Mouse (Mus musculus): ENCODE data around the gene Pdia3.
A peak's percentile ranks its signal among the peaks of the same experiment; 100 is the strongest.
"Not testable (repeated sequence)": the region's sequence is repeated elsewhere in the genome, so short reads cannot be mapped to it uniquely, and the experiment has no call there.

The Pdia3 gene

GRCm38 (mm10) chr2:121413387-121414042 lies at the start of gene Pdia3, which contains the start of gene Catsper2:
Gene Pdia3 (plus strand): TSS chr2:121413775.
Gene Catsper2 (minus strand): TSS chr2:121413792.
- DNase-seq (ENCODE audit: low read depth, low spot score) = peak; percentile 92

GRCm38 (mm10) chr2:121368831-121369230 lies 44.7 kb upstream of the Pdia3 start:
- no peak for DNase-seq (ENCODE audit: low read depth, low spot score)

- DNase-seq (ENCODE audit: low read depth, low spot score) = no peak
Measured at GRCm38 (mm10) chr2:121370921-121371320, 42.7 kb upstream of the Pdia3 start.

- DNase-seq (ENCODE audit: low read depth, low spot score) = no peak
Measured at GRCm38 (mm10) chr2:121372266-121372665, 41.3 kb upstream of the Pdia3 start.

GRCm38 (mm10) chr2:121374766-121375165 lies 38.8 kb upstream of the Pdia3 start:
- DNase-seq (ENCODE audit: low read depth, low spot score) = no peak

GRCm38 (mm10) chr2:121386961-121387575 lies 26.5 kb upstream of the Pdia3 start, which contains the start of gene Strc:
Gene Strc (minus strand): TSS chr2:121387168.
- not testable (repeated sequence) for DNase-seq (ENCODE audit: low read depth, low spot score)

GRCm38 (mm10) chr2:121396624-121397023 lies 17.0 kb upstream of the Pdia3 start:
- DNase-seq (ENCODE audit: low read depth, low spot score) = peak; percentile 51

GRCm38 (mm10) chr2:121403296-121403695 lies 10.3 kb upstream of the Pdia3 start:
- no peak for DNase-seq (ENCODE audit: low read depth, low spot score)

GRCm38 (mm10) chr2:121408160-121408559 lies 5.4 kb upstream of the Pdia3 start:
- no peak for DNase-seq (ENCODE audit: low read depth, low spot score)

GRCm38 (mm10) chr2:121412843-121413386 lies 660 bp upstream of the Pdia3 start:
- DNase-seq (ENCODE audit: low read depth, low spot score) = peak; percentile 12

GRCm38 (mm10) chr2:121414139-121414685 lies 637 bp downstream of the Pdia3 start:
- DNase-seq (ENCODE audit: low read depth, low spot score) = no peak

GRCm38 (mm10) chr2:121415103-121415502 lies 1.5 kb downstream of the Pdia3 start:
- DNase-seq (ENCODE audit: low read depth, low spot score) = no peak

GRCm38 (mm10) chr2:121415591-121415990 lies 2.0 kb downstream of the Pdia3 start:
- DNase-seq (ENCODE audit: low read depth, low spot score) = no peak

- DNase-seq (ENCODE audit: low read depth, low spot score) = no peak
Measured at GRCm38 (mm10) chr2:121416356-121416755, 2.8 kb downstream of the Pdia3 start.

- no peak for DNase-seq (ENCODE audit: low read depth, low spot score)
Measured at GRCm38 (mm10) chr2:121418476-121418875, 4.9 kb downstream of the Pdia3 start.

GRCm38 (mm10) chr2:121423166-121423565 lies 9.6 kb downstream of the Pdia3 start:
- DNase-seq (ENCODE audit: low read depth, low spot score) = no peak

- no peak for DNase-seq (ENCODE audit: low read depth, low spot score)
Measured at GRCm38 (mm10) chr2:121425890-121426289, 12.3 kb downstream of the Pdia3 start.

- DNase-seq (ENCODE audit: low read depth, low spot score) = no peak
Measured at GRCm38 (mm10) chr2:121434854-121435253, 21.3 kb downstream of the Pdia3 start.

- DNase-seq (ENCODE audit: low read depth, low spot score) = no peak
Measured at GRCm38 (mm10) chr2:121439746-121440145, 26.2 kb downstream of the Pdia3 start.

- no peak for DNase-seq (ENCODE audit: low read depth, low spot score)
Measured at GRCm38 (mm10) chr2:121440834-121441605, 27.4 kb downstream of the Pdia3 start.

GRCm38 (mm10) chr2:121441800-121442199 lies 28.2 kb downstream of the Pdia3 start:
- DNase-seq (ENCODE audit: low read depth, low spot score) = no peak

Data from brain, embryonic 18.5 days (tissue).